Mouse (Mus musculus): ENCODE measurements at regions not wholly inside any gene's neighbourhood (a gene's known extent, or its start where the extent isn't known, plus 50 kb on each side); places are given as distances from the start of the nearest gene placed in this dataset.

DNA sequence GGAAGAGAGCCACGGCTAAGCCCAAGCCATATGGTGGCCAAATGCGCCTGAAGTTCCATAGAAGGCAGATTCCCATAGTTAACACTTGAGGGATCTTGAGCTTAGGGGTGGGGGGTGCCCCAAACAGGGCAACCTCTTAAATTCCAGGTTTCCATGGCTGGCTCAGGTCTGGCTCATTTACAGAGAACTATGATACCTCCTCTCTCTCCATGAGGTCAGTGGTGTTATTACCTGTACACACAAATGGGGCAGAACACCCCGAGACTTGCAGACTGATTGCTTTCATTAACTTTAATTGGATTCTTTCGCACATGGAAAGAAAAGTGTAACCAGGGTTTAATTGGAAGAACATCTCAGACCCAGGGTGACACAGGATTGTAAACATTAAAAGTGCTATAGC, 177.1 kb upstream of the Klhl29 start:
- intact Hi-C loops (cut with DNase I), result no loop called here
- H3K79me2 ChIP-seq (replicated peaks; ENCODE audit: control insufficient read depth, insufficient read depth, low read length), result no peaks in the 10 kb centered on the region
- H3K4me1 ChIP-seq (ENCODE audit: control insufficient read depth, insufficient read depth, low read length), result no peaks in the 10 kb centered on the region
- no peak overlapping the region for H3K4me3 ChIP-seq
- WGBS, result 63% methylated on average over 4 of the region's 4 CpGs
- H3K9ac ChIP-seq (ENCODE audit: low read depth, low read length), result no peak overlapping the region
- no peak overlapping the region for H3K27ac ChIP-seq
- no peaks in the 10 kb centered on the region for H3K27me3 ChIP-seq (ENCODE audit: control insufficient read depth, insufficient read depth, low read length)
- no peak for TF ChIP-seq EP300 (IDR thresholded peaks at IDR 0.05; ENCODE audit: insufficient read depth, low read depth, low read length)
- TF ChIP-seq CTCF (IDR thresholded peaks at IDR 0.05), result no peak
- no peak for TF ChIP-seq POLR2A (IDR thresholded peaks at IDR 0.05; ENCODE audit: insufficient read depth, low read depth, low read length)
- no peaks in the 10 kb centered on the region for H3K36me3 ChIP-seq (ENCODE audit: control insufficient read depth, insufficient read depth, low read length)
- DNase-seq, result no peak

GRCm38 (mm10) chr12:5551901-5552300, 176.4 kb upstream of the Klhl29 start:
- no peak overlapping the region for H3K4me3 ChIP-seq
- no peak overlapping the region for H3K27ac ChIP-seq
- no peaks in the 10 kb centered on the region for H3K27me3 ChIP-seq (ENCODE audit: control insufficient read depth, insufficient read depth, low read length)
- intact Hi-C loops (cut with DNase I), result no loop called here
- H3K4me1 ChIP-seq (ENCODE audit: control insufficient read depth, insufficient read depth, low read length), result no peaks in the 10 kb centered on the region
- 46% methylated on average over 2 of the region's 2 CpGs for WGBS
- no peak for TF ChIP-seq EP300 (IDR thresholded peaks at IDR 0.05; ENCODE audit: insufficient read depth, low read depth, low read length)
- no peak for TF ChIP-seq POLR2A (IDR thresholded peaks at IDR 0.05; ENCODE audit: insufficient read depth, low read depth, low read length)
- no peak for TF ChIP-seq CTCF (IDR thresholded peaks at IDR 0.05)
- no peak overlapping the region for H3K9ac ChIP-seq (ENCODE audit: low read depth, low read length)
- H3K79me2 ChIP-seq (replicated peaks; ENCODE audit: control insufficient read depth, insufficient read depth, low read length), result no peaks in the 10 kb centered on the region
- no peak for DNase-seq
- no peaks in the 10 kb centered on the region for H3K36me3 ChIP-seq (ENCODE audit: control insufficient read depth, insufficient read depth, low read length)

DNA sequence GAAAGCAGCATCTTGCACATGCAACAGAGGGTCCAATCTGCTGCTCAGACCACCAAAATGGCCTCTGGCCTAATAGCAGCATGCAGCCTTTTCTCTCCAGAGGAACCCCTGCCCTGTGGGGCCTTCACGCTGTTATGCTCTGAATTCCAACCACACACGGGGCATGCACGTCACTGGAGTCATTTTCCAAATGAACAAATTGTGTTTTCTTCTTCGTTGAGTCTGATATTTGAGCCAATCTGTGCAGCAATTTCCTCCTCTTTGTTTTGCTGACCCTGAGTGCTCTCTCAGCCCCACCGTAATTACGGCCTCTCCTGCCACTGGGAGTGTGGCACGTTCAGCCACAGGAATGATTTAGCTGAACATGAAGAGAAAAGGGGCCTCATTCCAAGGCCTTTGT, 174.3 kb upstream of the Klhl29 start:
- intact Hi-C loops (cut with DNase I), result no loop called here
- Histone ChIP-seq H3K4me1 (ENCODE audit: control insufficient read depth, insufficient read depth, low read length) (no peaks in the 10 kb centered on the region), H3K9ac (ENCODE audit: low read depth, low read length) (no peak overlapping the region), H3K27ac (no peak overlapping the region), H3K79me2 (replicated peaks; ENCODE audit: control insufficient read depth, insufficient read depth, low read length) (no peaks in the 10 kb centered on the region), H3K27me3 (ENCODE audit: control insufficient read depth, insufficient read depth, low read length) (no peaks in the 10 kb centered on the region), H3K4me3 (no peak overlapping the region), H3K36me3 (ENCODE audit: control insufficient read depth, insufficient read depth, low read length) (no peaks in the 10 kb centered on the region)
- no peak for DNase-seq
- TF ChIP-seq POLR2A (IDR thresholded peaks at IDR 0.05; ENCODE audit: insufficient read depth, low read depth, low read length) (no peak), EP300 (IDR thresholded peaks at IDR 0.05; ENCODE audit: insufficient read depth, low read depth, low read length) (no peak), CTCF (IDR thresholded peaks at IDR 0.05) (no peak)
- 57% methylated on average over 7 of the region's 7 CpGs for WGBS

GRCm38 (mm10) chr12:5547698-5548097, 172.2 kb upstream of the Klhl29 start:
- H3K27me3 ChIP-seq (ENCODE audit: control insufficient read depth, insufficient read depth, low read length), result no peaks in the 10 kb centered on the region
- TF ChIP-seq CTCF (IDR thresholded peaks at IDR 0.05) (no peak), EP300 (IDR thresholded peaks at IDR 0.05; ENCODE audit: insufficient read depth, low read depth, low read length) (no peak), POLR2A (IDR thresholded peaks at IDR 0.05; ENCODE audit: insufficient read depth, low read depth, low read length) (no peak)
- H3K4me1 ChIP-seq (ENCODE audit: control insufficient read depth, insufficient read depth, low read length), result no peaks in the 10 kb centered on the region
- 86% methylated on average over 5 of the region's 5 CpGs for WGBS
- no peak overlapping the region for H3K4me3 ChIP-seq
- DNase-seq, result no peak
- intact Hi-C loops (cut with DNase I), result no loop called here
- H3K79me2 ChIP-seq (replicated peaks; ENCODE audit: control insufficient read depth, insufficient read depth, low read length), result no peaks in the 10 kb centered on the region
- no peaks in the 10 kb centered on the region for H3K36me3 ChIP-seq (ENCODE audit: control insufficient read depth, insufficient read depth, low read length)
- no peak overlapping the region for H3K27ac ChIP-seq
- H3K9ac ChIP-seq (ENCODE audit: low read depth, low read length), result no peak overlapping the region

DNA sequence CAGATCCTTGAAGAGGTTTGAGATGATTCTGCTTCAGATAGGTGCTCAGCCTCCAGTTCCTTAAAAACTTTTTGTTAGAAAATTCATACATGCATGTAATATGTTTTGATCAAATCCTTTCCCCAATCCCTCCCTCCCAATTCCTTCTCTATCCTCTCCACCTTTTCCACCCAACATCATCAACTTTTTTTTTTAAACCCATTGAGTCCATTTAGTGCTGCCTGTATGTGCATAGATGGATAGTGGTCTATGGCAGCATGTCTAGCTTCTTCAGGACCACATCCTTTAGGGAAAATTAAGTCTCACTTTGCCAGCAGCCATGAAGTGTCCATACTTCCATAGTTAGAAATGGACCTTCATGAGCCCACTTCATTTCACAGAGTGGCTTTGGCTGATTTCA, 167.2 kb upstream of the Klhl29 start:
- H3K27me3 ChIP-seq (ENCODE audit: control insufficient read depth, insufficient read depth, low read length), result no peaks in the 10 kb centered on the region
- no peak for DNase-seq
- H3K9ac ChIP-seq (ENCODE audit: low read depth, low read length), result no peak overlapping the region
- no peaks in the 10 kb centered on the region for H3K4me1 ChIP-seq (ENCODE audit: control insufficient read depth, insufficient read depth, low read length)
- no peaks in the 10 kb centered on the region for H3K79me2 ChIP-seq (replicated peaks; ENCODE audit: control insufficient read depth, insufficient read depth, low read length)
- H3K4me3 ChIP-seq, result no peak overlapping the region
- H3K36me3 ChIP-seq (ENCODE audit: control insufficient read depth, insufficient read depth, low read length), result no peaks in the 10 kb centered on the region
- H3K27ac ChIP-seq, result no peak overlapping the region
- intact Hi-C loops (cut with DNase I), result no loop called here
- TF ChIP-seq EP300 (IDR thresholded peaks at IDR 0.05; ENCODE audit: insufficient read depth, low read depth, low read length) (no peak), CTCF (IDR thresholded peaks at IDR 0.05) (no peak), POLR2A (IDR thresholded peaks at IDR 0.05; ENCODE audit: insufficient read depth, low read depth, low read length) (no peak)

DNA sequence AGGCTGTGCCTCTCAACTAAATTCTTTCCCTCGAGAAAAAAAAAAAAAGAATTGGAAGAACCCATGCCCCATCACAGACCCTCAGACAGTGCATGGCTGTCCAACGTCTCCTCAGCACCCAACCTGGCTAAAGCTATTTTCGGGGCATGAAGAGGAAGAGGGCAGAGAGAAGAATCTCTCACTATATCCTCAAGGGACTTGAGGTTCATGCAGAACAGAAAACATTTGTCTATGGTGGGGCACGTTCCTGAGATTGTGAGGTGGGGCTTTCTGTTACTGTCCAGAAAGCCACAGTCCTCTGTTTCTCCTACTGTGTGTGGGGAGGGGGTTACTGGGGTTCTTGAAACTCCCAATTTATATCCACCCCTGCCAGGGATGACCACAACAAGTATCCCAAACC, 120.8 kb upstream of the Klhl29 start:
- Histone ChIP-seq H3K79me2 (replicated peaks; ENCODE audit: control insufficient read depth, insufficient read depth, low read length) (no peaks in the 10 kb centered on the region), H3K4me3 (no peak overlapping the region), H3K27me3 (ENCODE audit: control insufficient read depth, insufficient read depth, low read length) (no peaks in the 10 kb centered on the region), H3K4me1 (ENCODE audit: control insufficient read depth, insufficient read depth, low read length) (no peaks in the 10 kb centered on the region), H3K36me3 (ENCODE audit: control insufficient read depth, insufficient read depth, low read length) (no peaks in the 10 kb centered on the region), H3K9ac (ENCODE audit: low read depth, low read length) (no peak overlapping the region), H3K27ac (no peak overlapping the region)
- intact Hi-C loops (cut with DNase I), result no loop called here
- TF ChIP-seq CTCF (IDR thresholded peaks at IDR 0.05), result no peak
- no peak for TF ChIP-seq EP300 (IDR thresholded peaks at IDR 0.05; ENCODE audit: insufficient read depth, low read depth, low read length)
- no peak for TF ChIP-seq POLR2A (IDR thresholded peaks at IDR 0.05; ENCODE audit: insufficient read depth, low read depth, low read length)
- no peak for DNase-seq
- 48% methylated on average over 4 of the region's 4 CpGs for WGBS

All from heart, adult 2 months (tissue).